Mouse (Mus musculus) thymus, postnatal 4 days (tissue): ENCODE results near the gene Lrig2.

Experiments used
- DNase-seq: peaks from one replicate; pipeline ENCODE4 v3.0.0; 2021

Lrig2 gene

DNA sequence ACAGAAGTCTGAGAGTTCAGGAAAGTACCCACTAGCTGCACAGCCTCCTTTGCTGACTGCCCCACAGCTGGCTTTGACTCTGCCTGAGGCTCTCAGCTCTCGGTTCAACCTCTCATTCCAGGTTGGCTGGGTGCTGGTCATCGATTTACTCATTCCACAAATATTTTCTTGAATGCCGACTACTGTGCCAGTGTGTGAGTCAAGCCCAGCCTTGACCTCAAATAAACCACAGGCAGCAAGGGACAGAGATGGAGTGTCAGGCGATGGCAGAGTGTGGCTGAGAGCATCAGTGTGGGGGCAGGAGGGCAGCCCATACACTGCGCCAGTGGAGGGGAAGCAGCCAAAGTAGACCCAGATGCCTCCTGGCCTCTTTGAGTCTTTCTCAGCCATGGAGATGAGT lies 151.4 kb downstream of the Lrig2 start:
- no peak for DNase-seq

DNA sequence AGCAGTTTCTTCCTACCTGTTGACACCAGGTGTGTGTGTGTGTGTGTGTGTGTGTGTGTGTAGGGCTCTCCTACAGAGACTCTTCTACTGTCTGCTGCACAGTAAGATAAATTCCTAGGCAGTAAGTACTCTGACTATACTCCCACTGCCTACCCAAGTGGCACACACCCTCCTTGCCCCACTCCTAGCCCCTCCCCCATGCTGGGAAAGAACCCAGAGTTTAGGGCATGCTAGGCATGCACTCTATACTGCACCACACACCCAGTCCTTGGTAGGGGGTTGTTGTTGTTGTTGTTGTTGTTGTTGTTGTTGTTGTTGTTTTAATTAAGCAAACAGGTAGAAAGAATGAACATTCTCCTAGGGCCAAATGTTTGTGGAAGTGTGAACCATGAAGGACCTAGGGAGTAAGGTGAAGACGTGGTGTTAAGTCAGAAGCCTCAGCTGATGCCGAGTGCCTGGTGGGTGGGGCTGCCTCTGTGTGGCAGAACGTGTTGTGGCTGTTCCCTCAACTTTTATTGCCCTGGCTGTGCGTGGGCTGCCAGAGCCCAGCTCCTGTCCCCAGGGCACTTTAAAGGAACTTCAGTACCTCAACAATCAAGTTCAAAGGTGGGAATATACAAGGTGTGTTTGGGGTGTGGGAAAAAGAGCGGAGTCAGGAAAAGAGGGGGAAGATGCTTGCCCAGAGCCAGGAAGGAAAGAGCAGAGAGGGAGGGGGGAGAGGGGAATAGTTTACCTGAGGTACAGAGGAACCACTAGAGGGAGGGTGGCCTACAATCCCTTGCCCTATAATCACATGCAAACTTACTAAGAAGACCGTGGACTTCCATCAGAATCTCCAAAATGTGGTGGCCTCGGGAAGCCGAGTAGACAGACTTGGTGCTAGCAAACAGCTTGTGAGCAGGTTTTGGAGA lies 152.2 kb downstream of the Lrig2 start:
- no peak for DNase-seq

DNA sequence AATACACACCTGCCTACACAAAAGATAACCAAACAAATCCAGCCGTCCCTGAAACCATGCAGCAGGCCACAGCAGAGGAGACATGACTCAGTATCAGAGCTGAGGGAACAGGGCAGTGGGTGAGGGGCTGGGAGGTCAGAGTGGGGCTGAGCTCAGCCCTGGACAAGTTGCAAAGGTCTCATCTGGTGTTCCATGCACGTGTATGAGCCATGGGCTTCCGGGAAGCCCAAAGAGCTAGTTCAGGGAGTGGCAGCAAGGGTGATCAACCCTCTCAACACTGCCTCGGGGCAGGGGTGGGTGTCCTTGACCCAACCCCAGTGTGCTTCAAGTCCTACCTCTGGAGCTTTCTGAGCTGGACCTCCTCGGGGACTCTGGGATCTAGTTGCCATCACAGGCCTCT lies 153.0 kb downstream of the Lrig2 start:
- DNase-seq = no peak

DNA sequence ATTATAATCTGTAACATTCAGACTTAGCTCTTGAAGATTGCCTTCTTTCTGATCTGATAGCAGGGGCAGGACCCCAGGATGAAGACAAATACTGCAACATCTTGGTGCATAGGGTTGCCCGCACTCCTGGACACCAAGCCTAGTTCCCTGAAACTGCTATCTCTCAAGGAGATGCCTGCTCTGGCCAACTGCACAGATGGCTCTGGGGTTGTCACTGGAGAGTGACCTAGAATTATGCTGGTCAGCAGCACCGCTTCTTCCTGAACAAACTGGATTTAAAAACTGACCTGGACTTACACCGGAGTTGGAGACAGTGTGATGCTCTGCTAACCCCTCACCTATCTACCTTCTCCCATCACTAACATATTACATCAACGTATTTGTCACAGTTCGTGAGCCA lies 155.6 kb downstream of the Lrig2 start:
- no peak for DNase-seq

DNA sequence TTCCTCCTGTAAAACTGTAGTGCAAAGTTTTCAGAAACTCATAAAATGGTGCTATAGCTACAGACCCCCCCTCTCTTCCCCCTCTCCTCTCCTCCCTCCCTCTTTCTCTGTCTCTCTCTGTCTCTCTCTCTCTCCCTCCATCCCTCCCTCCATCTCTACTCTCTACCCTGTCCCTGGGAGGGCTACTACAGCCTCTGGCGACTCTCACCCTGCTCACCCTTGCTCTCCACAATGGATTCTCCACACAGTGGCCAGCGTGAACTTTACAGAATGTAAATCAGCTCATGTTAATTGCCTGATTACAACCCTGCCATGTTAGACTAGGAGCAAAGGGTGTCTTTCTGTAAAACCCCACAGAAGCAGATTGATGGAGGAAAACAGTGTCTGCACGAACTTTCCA lies 157.8 kb downstream of the Lrig2 start:
- no peak for DNase-seq

DNA sequence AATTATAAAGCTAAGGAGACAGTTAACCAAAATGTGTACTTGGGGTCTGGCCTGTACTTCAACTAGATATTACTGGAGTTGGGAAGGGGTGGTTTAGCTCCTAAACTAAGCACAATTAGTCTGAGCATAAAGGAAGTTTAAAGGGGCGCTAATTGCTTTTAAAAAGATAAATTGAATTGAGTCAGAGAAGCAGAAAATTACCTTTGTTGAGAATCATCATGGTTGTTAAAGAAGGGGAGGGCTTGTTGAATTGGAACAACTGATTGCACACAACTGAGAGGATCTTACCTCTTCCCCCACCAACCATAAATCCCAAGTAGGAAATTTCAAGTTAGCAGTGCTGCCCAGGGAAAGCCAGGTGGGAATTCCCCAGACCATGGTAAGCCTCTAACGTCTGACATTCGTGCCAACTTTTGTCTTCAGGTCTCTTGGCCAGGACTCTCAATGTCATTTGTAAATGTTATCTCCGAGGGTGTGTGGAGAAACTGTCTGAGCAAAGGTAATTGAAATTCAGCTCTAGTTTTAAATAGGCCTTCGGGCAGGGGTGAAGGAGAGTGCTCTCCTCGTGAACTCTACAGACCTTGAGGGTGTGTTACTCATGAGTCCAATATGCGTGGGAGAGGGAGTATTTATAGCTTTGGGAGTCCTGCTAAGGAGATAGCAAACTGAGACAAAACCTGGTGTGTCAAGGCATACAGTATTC lies 159.2 kb downstream of the Lrig2 start:
- DNase-seq = no peak

DNA sequence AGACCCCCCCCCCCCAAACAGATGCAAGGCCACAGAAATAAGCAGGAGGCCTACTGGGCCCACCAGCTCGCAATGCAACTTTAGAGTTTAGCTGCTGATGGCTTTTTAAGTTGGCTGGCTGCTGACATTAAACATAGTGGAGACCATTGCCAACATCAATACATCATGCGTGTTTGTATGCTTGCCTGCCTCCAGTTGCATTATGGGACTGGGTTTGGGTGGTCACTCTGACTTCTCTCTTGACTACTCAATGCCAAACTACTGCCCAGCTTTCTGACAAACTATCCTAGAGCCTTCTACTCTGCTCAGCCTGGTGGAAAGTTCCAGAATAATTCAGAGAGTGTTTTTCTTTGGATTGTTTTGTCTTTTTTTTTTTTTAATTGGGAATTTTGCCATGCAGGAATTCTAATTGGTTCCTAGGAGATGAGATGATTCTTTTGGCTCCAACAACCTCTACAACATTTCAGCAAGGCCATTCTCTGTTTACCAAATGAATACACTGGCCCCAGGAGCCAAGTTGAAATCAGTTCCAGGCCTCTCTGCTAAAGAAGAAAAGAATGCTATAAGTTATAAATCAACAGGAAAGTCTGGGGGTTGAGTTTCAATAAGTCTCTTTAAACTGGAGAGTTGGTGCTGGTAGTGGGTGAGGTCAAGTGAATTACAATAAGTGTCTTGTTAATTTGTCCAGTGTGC lies 161.3 kb downstream of the Lrig2 start:
- no peak for DNase-seq

DNA sequence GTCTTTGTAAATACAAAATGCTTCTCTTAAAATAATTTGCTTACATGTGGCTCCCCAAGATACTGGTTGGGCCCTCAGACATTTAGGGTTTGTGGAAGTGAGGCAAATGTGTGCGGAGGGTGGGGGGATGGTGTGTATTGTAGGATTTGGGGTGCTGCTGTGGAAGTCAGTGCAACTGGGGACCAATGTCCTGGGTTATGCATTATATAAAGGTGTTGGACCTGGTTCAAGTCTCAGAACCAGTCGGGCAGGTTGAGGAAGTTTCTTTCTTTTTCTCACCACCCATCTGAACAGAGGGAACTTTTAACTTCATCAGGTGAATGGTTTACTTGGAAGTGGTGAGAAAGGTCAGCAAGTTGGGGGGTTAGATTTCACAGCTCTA lies 161.9 kb downstream of the Lrig2 start:
- no peak for DNase-seq

DNA sequence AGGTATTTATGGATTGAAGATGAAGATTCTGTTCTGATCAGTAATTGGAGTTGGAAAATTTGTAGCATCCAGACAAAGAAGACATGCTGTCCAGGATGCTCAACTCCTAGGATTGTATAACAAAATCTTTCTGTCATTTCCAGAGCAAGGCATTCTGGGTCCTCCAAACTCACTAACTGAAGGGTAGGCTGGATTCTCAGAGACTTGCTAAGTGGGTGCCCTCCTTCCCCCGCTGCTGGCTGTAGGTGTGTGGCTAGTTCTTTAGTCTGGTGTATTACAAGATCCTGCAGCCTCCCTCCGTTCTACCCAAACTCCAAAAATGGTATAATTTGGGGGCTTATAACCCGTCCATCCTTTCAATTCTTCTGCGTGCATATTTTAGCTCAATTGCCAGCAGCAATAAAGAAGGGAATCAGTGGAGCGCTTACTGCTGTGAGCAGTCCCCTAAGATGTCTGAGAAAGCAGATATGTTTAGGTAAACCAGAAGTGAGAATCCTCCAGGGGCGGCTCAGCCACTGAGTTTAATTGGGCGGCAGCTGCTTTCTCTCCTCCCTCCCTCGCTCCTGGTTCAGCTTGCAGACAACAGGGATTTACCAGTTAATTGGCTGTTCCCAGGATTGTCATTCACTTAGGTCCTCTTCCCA lies 162.4 kb downstream of the Lrig2 start:
- no peak for DNase-seq
